Mouse (Mus musculus) kidney, adult 8-10 months (tissue): Measurements from ENCODE around the gene Gm20671.
"Not testable (repeated sequence)": the region's sequence is repeated elsewhere in the genome, so short reads cannot be mapped to it uniquely, and the experiment has no call there.

Experiments
- DNase-seq, 2 experiments: peaks; one replicate each; pipeline ENCODE4 v3.0.0; 2022

The Gm20671 gene

GRCm38 (mm10) chr5:32728300-32728699 lies 98.6 kb downstream of the Gm20671 start:
- no peak for DNase-seq

- DNase-seq: peak; percentile 24 to 60
These were observed 101.5 kb downstream of the Gm20671 start for GRCm38 (mm10) chr5:32725397-32725796.

- DNase-seq: no peak
These were observed 102.9 kb downstream of the Gm20671 start for GRCm38 (mm10) chr5:32723981-32724380.

- DNase-seq: not testable (repeated sequence)
These were observed 104.2 kb downstream of the Gm20671 start for GRCm38 (mm10) chr5:32722711-32723110.

GRCm38 (mm10) chr5:32722263-32722662 lies 104.6 kb downstream of the Gm20671 start:
- DNase-seq: no peak

GRCm38 (mm10) chr5:32721316-32721715 lies 105.6 kb downstream of the Gm20671 start:
- DNase-seq: no peak

- no peak for DNase-seq
These were observed 106.5 kb downstream of the Gm20671 start for GRCm38 (mm10) chr5:32720416-32720815.

- DNase-seq: no peak
These were observed 108.0 kb downstream of the Gm20671 start for GRCm38 (mm10) chr5:32718916-32719315.

GRCm38 (mm10) chr5:32717726-32718125 lies 109.2 kb downstream of the Gm20671 start:
- no peak for DNase-seq

- peak; percentile 83 to 97 for DNase-seq
These were observed 113.0 kb downstream of the Gm20671 start for GRCm38 (mm10) chr5:32713703-32714467.

GRCm38 (mm10) chr5:32713042-32713702 lies 113.7 kb downstream of the Gm20671 start:
- DNase-seq: peak in 1 of 2 experiments; percentile 13

GRCm38 (mm10) chr5:32712221-32713041 lies 114.5 kb downstream of the Gm20671 start:
- no peak for DNase-seq

- DNase-seq: no peak
These were observed 115.4 kb downstream of the Gm20671 start for GRCm38 (mm10) chr5:32711485-32711884.

- no peak for DNase-seq
These were observed 120.6 kb downstream of the Gm20671 start for GRCm38 (mm10) chr5:32706226-32706780.

- peak; percentile 24 to 67 for DNase-seq
These were observed 129.6 kb downstream of the Gm20671 start for GRCm38 (mm10) chr5:32697208-32697867.

- no peak for DNase-seq
These were observed 133.5 kb downstream of the Gm20671 start for GRCm38 (mm10) chr5:32693411-32693810.
